Mouse (Mus musculus): Measurements from ENCODE around the gene Slc4a8.

Slc4a8 gene

DNA sequence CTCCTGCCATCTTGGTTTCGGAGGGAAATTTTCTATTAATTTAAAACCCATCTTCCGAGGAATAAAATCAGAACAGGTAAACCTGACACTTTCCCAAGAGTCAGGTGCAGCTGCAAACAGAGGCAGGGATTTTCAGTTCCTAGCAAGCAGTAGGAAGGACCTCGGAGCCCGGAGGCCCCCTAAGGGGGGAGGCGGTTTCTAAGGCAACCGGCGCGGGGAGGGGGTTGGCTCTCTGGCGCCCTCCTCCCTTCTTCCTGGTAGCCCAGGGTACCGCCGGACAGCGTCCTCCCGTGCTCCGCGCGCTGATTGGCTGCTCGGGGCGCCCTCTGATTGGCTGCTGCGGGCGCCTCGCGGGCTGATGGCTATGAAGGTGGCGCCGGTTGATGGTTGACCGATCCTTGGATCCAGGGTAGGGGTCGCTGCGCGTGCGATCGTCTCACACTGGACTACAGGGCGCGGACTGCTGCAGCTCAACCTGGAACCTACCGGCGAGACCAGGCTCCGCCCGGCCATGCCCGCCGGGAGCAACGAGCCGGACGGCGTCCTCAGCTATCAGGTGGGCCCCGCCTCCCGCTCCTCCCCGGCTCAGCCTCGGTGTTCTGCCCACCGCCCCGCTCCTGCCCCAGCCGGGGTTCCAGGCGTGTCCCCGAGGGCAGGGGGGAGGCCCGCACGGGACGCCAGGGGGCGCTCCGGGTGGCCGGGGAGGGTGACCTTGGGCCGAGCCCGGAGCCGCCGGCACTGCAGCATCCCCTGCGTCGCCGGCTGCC, at the start of gene Slc4a8:
Gene Slc4a8, plus strand, starts transcription at position 329 of the 767 bp plus-strand sequence.
- peak; percentile 92 for DNase-seq (ENCODE audit: low read depth, low spot score)

GRCm38 (mm10) chr15:100714470-100714869, 47.1 kb upstream of the Slc4a8 start:
- DNase-seq (ENCODE audit: low read depth, low spot score) = no peak

DNA sequence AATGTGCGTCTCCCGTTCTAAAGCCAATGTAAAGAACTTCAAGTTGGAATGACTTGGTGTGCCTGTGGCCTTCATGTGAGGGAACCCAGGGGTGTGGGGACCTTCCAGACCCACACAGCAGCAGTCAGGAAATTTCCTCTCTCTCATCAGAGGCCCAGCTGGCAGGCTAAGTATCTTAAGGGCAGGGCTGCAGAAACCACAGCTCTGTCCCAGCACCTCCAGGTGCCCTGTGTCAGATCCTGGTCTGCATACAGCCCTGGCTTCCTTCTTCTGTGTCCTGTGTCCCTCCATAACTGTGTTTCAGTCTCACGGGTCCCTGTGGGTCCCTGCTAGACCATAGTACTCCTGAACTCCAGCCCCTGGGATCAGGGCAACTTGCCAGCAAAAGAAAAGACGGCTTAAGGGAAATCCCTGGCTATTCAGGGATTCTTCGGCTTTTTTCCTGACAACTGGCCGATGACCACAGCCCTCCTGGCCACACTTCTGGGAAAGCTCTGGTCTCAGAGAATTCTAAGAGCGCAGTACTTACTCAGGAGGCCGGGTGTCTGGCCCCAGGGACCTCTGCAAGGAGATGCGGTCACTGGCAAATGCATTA, 46.1 kb upstream of the Slc4a8 start:
- no peak for DNase-seq (ENCODE audit: low read depth, low spot score)

DNA sequence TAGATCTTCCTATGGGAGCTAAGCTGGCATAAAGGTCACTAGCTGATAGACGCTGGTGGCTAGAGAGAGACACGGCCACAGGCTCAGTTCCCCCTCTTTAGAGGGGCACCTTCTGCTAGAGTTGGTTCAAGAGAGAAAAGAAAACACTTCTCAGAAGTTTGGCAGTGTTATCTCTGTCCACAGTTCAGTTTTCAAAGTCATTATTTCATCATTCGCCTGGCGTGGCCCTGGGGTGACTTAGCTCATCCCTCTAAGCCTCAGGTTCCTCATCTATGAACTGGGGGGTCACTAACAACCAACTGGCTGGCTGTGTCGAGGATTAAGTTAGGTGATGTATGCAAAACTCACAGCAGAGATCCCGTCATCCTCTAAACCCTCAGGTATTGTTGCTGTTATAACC, 43.6 kb upstream of the Slc4a8 start:
- no peak for DNase-seq (ENCODE audit: low read depth, low spot score)

DNA sequence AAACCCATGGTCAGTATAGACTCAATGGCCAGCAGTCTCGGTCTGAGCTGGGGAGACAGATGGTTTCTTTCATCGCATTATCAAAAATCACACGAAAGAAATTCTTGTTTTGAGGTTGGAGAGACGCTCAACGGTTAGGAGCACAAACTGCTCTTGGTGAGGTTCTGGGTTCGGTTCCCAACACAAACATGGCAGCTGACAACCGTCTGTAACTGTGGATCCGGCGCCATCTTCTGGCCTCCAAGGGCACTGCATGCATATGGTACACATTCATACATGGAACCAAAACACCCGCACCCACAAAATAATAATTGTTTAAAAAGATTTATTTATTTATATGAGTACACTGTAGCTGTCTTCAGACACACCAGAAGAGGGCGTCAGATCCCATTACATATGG, 43.0 kb upstream of the Slc4a8 start:
- DNase-seq (ENCODE audit: low read depth, low spot score) = no peak

DNA sequence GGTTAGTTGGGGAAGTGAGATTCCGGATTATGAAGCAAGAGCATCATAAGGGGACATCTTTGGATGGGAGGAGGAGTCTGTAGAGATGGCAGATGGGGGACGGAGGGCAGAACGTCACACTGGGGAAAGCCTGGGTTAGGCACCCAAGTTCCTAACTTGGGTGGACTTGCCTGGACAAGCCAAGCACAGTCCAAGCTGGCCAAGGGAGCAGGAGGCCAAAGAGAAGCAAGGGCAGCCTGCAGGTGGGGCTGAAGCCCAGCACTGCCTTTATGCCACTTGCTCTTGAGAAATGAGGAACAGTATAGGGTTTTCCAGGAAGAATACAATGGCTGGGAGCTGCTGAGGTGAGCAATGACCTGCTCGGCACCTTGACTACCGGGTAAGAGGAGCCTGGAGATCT, 42.3 kb upstream of the Slc4a8 start:
- no peak for DNase-seq (ENCODE audit: low read depth, low spot score)

- no peak for DNase-seq (ENCODE audit: low read depth, low spot score)
These were observed 41.5 kb upstream of the Slc4a8 start for GRCm38 (mm10) chr15:100720066-100720465.

DNA sequence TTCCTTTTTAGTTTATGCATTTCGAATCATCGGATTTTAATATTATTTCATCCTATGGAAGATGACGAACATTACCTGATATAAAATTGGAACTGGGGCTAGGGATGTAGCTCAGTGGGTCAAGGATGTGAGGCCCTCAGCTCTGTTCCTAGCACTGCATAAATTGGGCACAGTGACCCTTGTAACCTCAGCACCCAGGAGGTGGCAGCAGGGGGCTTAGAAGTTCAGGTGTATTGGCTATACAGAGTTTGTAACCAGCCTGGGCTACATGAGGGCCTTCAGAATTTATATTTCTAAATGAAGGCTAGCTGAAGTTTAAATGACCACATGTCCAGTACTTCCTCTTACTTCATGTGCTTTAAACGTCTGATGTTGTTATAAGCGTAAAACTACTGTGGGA, 40.1 kb upstream of the Slc4a8 start:
- no peak for DNase-seq (ENCODE audit: low read depth, low spot score)

GRCm38 (mm10) chr15:100722026-100722425, 39.5 kb upstream of the Slc4a8 start:
- no peak for DNase-seq (ENCODE audit: low read depth, low spot score)

DNA sequence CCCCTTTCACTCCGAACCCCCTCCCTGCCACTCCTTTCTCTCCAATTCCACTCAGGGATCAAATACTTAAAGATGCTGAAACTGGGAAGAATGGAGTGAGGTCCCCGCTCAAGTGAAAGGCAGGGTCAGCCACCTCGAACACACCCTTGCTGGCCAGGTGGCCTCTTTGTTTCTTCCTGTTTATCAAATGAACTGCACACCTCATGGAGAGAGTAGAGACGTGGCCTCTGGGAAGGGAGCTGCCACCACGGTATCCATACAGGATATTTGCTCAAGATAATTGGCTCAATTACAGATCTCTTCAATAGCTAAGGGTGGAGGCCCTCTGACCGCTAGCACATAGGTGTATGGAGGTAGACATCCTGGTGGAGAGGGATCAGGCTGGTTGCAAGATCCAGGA, 39.0 kb upstream of the Slc4a8 start:
- no peak for DNase-seq (ENCODE audit: low read depth, low spot score)

DNA sequence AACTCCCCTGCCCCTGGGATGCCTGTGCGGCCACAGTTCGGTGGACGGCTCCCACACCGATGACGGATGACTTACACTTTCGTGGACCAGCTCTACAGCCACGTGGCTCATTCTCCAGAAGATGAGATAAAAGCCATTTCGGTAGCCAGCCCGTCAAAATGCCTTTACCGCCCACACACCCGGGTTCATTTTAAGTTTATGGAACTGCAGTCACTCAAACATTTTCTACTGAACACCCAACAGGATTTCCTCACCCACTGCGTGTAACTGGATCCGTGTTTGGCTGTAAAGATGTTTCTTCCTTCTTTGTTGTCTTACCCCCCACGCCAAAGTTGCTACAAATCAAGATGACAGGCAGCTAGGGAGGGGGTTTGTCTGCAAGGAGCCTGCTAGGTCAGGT, 38.0 kb upstream of the Slc4a8 start:
- no peak for DNase-seq (ENCODE audit: low read depth, low spot score)

- DNase-seq (ENCODE audit: low read depth, low spot score) = no peak
These were observed 34.8 kb upstream of the Slc4a8 start for GRCm38 (mm10) chr15:100726721-100727120.

GRCm38 (mm10) chr15:100727834-100728233, 33.7 kb upstream of the Slc4a8 start:
- no peak for DNase-seq (ENCODE audit: low read depth, low spot score)

DNA sequence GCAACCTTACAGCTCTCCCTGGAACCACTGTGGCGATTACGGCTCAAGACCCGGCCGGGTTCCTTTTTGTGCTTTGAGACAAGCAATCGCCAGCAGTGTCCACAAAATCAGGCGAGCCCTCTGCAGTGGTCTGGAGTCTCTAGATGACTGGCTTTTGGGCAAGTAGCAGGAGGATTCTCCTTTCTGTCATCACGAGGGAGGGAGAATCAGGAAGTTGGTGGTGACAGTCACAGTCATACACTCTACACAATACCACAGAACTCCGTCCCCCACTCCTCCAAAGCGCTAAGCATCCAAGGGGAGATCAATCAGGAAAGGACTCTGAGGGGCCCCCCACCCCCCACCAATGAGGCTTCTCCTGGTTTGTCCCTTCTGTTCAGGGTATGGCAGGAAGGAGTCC, 33.0 kb upstream of the Slc4a8 start:
- no peak for DNase-seq (ENCODE audit: low read depth, low spot score)

- DNase-seq (ENCODE audit: low read depth, low spot score) = no peak
These were observed 32.1 kb upstream of the Slc4a8 start, which contains the start of gene Galnt6 for GRCm38 (mm10) chr15:100729281-100729985. Galnt6 (minus strand) TSS chr15:100729376.

DNA sequence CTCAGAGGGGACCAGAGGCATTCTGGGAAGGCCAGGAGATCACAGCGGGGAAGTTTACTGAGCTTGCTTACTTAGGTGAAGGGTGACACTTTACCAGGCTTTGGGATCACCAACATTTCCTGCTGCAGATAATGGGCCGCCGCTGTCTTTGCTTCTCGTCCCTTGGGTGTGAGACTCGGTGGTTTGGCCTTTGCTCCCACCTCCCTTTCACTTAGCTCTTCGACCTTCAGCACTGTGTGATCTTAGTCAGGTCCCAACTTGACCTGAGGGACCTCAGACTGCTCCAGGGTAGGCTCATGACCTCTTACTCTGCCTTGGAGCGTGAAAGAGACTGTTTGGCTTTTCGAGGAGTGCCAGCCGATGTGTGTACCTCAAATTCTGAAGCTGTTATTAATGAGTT, 30.5 kb upstream of the Slc4a8 start:
- DNase-seq (ENCODE audit: low read depth, low spot score) = no peak

GRCm38 (mm10) chr15:100732580-100732979, 29.0 kb upstream of the Slc4a8 start:
- no peak for DNase-seq (ENCODE audit: low read depth, low spot score)

- DNase-seq (ENCODE audit: low read depth, low spot score) = no peak
These were observed 26.2 kb upstream of the Slc4a8 start for GRCm38 (mm10) chr15:100735095-100735952.

DNA sequence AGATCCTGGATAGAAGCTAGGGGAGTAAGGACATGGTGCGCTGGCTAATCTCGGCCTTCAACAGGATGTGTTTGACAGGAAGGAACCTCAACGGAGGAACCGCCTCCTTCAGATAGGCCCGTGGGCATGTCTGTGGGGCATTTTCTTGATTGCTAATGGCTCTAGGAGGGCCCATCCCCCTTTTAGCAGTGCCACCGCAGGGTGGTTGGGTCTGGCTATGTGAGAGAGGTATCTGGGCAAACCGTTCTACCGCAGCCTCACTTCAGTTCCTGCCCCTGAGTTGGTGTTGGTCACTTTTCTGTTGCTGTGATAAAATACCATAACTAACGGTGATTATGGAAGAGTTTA, 25.6 kb upstream of the Slc4a8 start:
- no peak for DNase-seq (ENCODE audit: low read depth, low spot score)

- no peak for DNase-seq (ENCODE audit: low read depth, low spot score)
These were observed 23.9 kb upstream of the Slc4a8 start for GRCm38 (mm10) chr15:100737667-100738066.

GRCm38 (mm10) chr15:100738351-100738781, 23.2 kb upstream of the Slc4a8 start:
- DNase-seq (ENCODE audit: low read depth, low spot score) = no peak

GRCm38 (mm10) chr15:100739442-100739841, 22.1 kb upstream of the Slc4a8 start:
- no peak for DNase-seq (ENCODE audit: low read depth, low spot score)

Data from forelimb bud, embryonic 11.5 days (tissue).